Mouse (Mus musculus): ENCODE measurements around the gene Gdf1. TPM values are rescaled to one million over a fixed set of nuclear protein-coding genes. Genes with fewer than 3 reads are reported as not detected.

Gene Gdf1
- polyA plus RNA-seq (2014; fragmentation: Nextera tagmentation; extraction: Ambion mirVana) = 2.1 and 7.5 TPM in 2 replicates

DNA sequence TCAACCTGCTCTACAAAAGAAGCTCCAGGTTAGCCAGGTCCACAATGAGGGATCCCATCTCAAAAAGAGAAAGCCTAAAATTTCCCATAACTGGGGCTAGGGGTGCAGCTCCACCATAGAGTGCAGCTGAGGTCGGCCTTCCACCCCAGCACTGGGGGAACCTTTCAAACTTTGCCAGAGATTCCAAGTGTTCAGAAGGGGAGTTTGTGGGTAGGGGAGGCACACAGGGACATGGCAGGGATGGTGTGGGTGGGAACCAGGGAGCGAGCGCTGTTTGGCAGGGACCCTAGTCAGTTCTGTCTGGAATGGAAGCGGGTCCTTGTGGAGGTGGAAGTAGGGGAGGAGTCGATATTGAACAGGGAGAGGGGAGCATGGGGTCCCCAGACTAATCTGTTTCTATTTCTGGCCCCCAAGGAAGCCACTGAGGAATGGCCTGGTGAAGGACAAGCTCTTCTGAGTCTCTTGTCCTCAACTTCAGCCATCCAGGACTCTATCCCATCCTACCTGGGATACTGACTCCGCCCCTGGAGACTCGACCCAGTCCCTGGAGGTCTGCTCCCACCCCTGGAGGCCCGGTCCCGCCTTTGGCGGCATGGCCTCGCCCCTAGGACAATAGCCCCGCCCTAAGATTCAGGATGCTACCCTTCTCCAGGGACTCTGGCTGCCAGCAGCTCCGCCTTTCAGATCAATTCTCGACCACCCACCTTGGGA, at the start of gene Gdf1:
TSS of gene Gdf1 (plus strand) at position 694 of the 711 bp plus-strand sequence.
- Histone ChIP-seq H3K27me3 (ENCODE audit: control insufficient read depth, insufficient read depth, low read length) (no peaks in the 10 kb centered on the region), H3K36me3 (ENCODE audit: control insufficient read depth, insufficient read depth, low read length) (peaks cover 51% of the 10 kb centered on the region), H3K4me2 (ENCODE audit: low read depth, low read length) (peak within 1 kb of the TSS; percentile 14; the same call in 1 of the 2 replicates), H3K27ac (ENCODE audit: low read depth, low read length) (no peak within 1 kb of the TSS), H3K9me3 (ENCODE audit: control insufficient read depth, low read length) (no peaks in the 10 kb centered on the region), H3K9ac (replicated peaks; ENCODE audit: low read depth, low read length) (0 out of 2 replicates have a peak within 1 kb of the TSS, but pooled peaks have one; percentile 11), H3K4me1 (ENCODE audit: control insufficient read depth, insufficient read depth, low read length) (peaks cover 21% of the 10 kb centered on the region), H3K4me3 (ENCODE audit: low read depth, low read length) (no peak within 1 kb of the TSS)
- WGBS = 28% methylated on average over 14 of the region's 14 CpGs
- no peak for ATAC-seq (ENCODE audit: low read depth)

- no peak overlapping the region for H3K4me3 ChIP-seq (ENCODE audit: low read depth, low read length)
- H3K36me3 ChIP-seq (ENCODE audit: control insufficient read depth, insufficient read depth, low read length) = peaks cover 6% of the 10 kb centered on the region; the same call in 1 of the 2 replicates
- no peak overlapping the region for H3K9ac ChIP-seq (replicated peaks; ENCODE audit: low read depth, low read length)
- no peaks in the 10 kb centered on the region for H3K9me3 ChIP-seq (ENCODE audit: control insufficient read depth, low read length)
- no peak overlapping the region for H3K4me2 ChIP-seq (ENCODE audit: low read depth, low read length)
- H3K4me1 ChIP-seq (ENCODE audit: control insufficient read depth, insufficient read depth, low read length) = 0 out of 2 replicates have a peak, but pooled peaks cover 7% of the 10 kb centered on the region
- H3K27me3 ChIP-seq (ENCODE audit: control insufficient read depth, insufficient read depth, low read length) = no peaks in the 10 kb centered on the region
- H3K27ac ChIP-seq (ENCODE audit: low read depth, low read length) = no peak overlapping the region; the same call in 1 of the 2 replicates
- WGBS = 51% methylated on average over 3 of the region's 3 CpGs
- no peak for ATAC-seq (ENCODE audit: low read depth)
Observed at GRCm38 (mm10) chr8:70281001-70281400, 48.6 kb upstream of the Gdf1 start.

DNA sequence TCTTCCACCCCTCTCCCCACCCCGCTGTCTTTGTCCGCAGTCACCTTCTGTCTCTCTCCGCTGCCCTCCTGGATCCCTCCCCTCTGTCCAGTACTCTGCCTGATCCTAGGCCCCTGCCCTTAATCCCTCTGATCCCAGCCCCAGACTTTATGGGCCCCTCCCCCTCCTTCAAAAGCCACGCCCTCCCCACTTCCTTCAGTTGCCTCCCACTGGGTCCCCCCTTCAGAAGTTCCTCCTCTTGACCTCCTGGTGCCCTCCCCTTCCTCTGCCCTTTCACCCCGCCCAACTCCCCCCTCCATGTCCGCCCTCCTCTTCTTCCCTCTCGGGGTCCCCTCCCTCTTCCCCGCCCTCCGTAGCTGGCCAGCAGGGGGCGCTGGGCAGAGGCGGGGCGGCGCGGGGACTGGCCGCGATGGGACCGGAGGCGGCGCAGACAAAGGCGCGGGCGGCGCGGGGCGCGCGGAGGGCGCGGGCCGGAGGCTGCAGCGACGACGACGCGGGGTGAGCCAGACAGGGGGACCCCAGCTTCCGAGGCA, 46.9 kb upstream of the Gdf1 start, which contains the start of gene Homer3:
TSS of gene Homer3 (plus strand) at position 225 of the 533 bp plus-strand sequence.
- no peaks in the 10 kb centered on the region for H3K9me3 ChIP-seq (ENCODE audit: control insufficient read depth, low read length)
- ATAC-seq (ENCODE audit: low read depth) = peak; percentile 87
- H3K36me3 ChIP-seq (ENCODE audit: control insufficient read depth, insufficient read depth, low read length) = peaks cover 7% of the 10 kb centered on the region; the same call in 1 of the 2 replicates
- no peaks in the 10 kb centered on the region for H3K27me3 ChIP-seq (ENCODE audit: control insufficient read depth, insufficient read depth, low read length)
- H3K27ac ChIP-seq (ENCODE audit: low read depth, low read length) = peak within 1 kb of the TSS; percentile 39; the same call in 1 of the 2 replicates
- peak within 1 kb of the TSS; percentile 77 for H3K4me3 ChIP-seq (ENCODE audit: low read depth, low read length)
- H3K9ac ChIP-seq (replicated peaks; ENCODE audit: low read depth, low read length) = peak within 1 kb of the TSS; percentile 80
- WGBS = under 1% methylated on average over 18 of the region's 36 CpGs
- peak within 1 kb of the TSS; percentile 52 for H3K4me2 ChIP-seq (ENCODE audit: low read depth, low read length)
- H3K4me1 ChIP-seq (ENCODE audit: control insufficient read depth, insufficient read depth, low read length) = 0 out of 2 replicates have a peak, but pooled peaks cover 7% of the 10 kb centered on the region

DNA sequence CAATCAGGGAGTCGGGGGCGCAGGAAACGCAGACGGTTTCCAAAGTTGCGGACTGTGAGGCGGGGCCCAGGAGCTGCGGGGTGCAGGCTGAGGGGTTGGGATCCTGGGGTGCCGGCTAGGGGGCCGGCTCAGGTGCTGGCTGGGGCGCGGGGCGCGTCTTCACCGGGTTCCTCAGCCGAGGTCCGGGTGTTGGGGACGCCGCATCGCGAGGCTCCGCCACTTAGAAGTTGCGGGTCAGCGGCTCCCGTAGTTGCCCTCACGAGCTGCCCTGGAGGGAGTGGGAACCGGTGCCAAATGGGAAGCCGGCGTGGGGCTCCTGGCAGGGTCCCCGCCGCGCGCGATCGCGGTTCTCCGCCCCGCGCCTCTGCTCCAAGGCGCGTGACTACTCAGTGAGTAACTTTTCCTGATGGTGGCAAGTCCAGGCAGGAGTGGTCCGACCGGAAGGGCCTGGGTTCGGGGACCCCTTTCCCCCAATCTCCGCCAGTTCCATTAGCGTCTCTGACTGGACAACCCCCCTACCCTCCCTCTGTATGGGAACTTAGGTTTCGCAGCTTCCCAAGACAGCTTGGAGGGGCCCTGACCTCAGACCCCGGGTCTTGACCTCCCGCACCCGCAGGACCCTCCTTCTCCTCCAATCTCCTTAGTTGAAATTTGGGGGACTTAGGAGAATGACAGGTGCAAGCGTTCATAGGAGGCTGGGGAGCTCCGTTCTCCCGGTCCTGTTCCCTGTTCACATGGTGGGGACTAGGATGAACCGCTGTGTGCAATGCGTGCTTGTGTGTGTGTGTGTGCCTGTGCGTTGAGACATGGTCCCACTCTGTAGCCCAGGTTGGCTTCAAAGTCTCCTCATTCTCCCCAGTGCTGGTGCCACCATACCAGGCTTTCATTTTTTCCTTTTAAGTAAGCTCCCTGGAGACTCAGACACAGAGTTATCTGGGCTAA, 46.2 kb upstream of the Gdf1 start:
- WGBS = under 1% methylated on average over 50 of the region's 55 CpGs
- peak overlapping the region; percentile 52 for H3K4me2 ChIP-seq (ENCODE audit: low read depth, low read length)
- H3K9ac ChIP-seq (replicated peaks; ENCODE audit: low read depth, low read length) = peak overlapping the region; percentile 80
- H3K4me1 ChIP-seq (ENCODE audit: control insufficient read depth, insufficient read depth, low read length) = 0 out of 2 replicates have a peak, but pooled peaks cover 7% of the 10 kb centered on the region
- peak overlapping the region; percentile 77 for H3K4me3 ChIP-seq (ENCODE audit: low read depth, low read length)
- no peaks in the 10 kb centered on the region for H3K9me3 ChIP-seq (ENCODE audit: control insufficient read depth, low read length)
- H3K36me3 ChIP-seq (ENCODE audit: control insufficient read depth, insufficient read depth, low read length) = peaks cover 7% of the 10 kb centered on the region; the same call in 1 of the 2 replicates
- no peaks in the 10 kb centered on the region for H3K27me3 ChIP-seq (ENCODE audit: control insufficient read depth, insufficient read depth, low read length)
- H3K27ac ChIP-seq (ENCODE audit: low read depth, low read length) = peak overlapping the region; percentile 39; the same call in 1 of the 2 replicates
- peak; percentile 70 for ATAC-seq (ENCODE audit: low read depth)

- no peak for ATAC-seq (ENCODE audit: low read depth)
- Histone ChIP-seq H3K27ac (ENCODE audit: low read depth, low read length) (no peak overlapping the region), H3K4me1 (ENCODE audit: control insufficient read depth, insufficient read depth, low read length) (0 out of 2 replicates have a peak, but pooled peaks cover 7% of the 10 kb centered on the region), H3K9me3 (ENCODE audit: control insufficient read depth, low read length) (no peaks in the 10 kb centered on the region), H3K27me3 (ENCODE audit: control insufficient read depth, insufficient read depth, low read length) (no peaks in the 10 kb centered on the region), H3K4me2 (ENCODE audit: low read depth, low read length) (no peak overlapping the region), H3K36me3 (ENCODE audit: control insufficient read depth, insufficient read depth, low read length) (peaks cover 10% of the 10 kb centered on the region; the same call in 1 of the 2 replicates), H3K4me3 (ENCODE audit: low read depth, low read length) (no peak overlapping the region), H3K9ac (replicated peaks; ENCODE audit: low read depth, low read length) (no peak overlapping the region)
- 77% methylated on average over 5 of the region's 5 CpGs for WGBS
Observed at GRCm38 (mm10) chr8:70284421-70284820, 45.2 kb upstream of the Gdf1 start.

DNA sequence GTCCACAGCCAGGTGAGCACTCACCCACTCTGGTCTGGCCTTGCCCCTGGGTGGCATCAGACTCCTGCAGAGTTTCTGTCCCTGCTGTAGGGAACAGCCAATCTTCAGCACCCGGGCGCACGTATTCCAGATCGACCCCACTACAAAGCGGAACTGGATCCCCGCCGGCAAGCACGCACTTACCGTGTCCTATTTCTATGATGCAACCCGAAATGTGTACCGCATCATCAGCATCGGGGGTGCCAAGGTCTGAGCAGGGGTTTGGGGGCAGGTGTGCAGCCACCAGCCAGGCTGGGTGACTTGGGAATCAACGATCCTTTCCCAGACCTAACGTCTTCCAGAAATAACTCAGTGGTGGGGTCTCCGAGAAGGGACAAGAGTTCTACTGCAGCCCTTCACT, 44.3 kb upstream of the Gdf1 start:
- no peak overlapping the region for H3K4me2 ChIP-seq (ENCODE audit: low read depth, low read length)
- H3K27ac ChIP-seq (ENCODE audit: low read depth, low read length) = no peak overlapping the region
- no peaks in the 10 kb centered on the region for H3K9me3 ChIP-seq (ENCODE audit: control insufficient read depth, low read length)
- H3K4me3 ChIP-seq (ENCODE audit: low read depth, low read length) = no peak overlapping the region
- peaks cover 16% of the 10 kb centered on the region; the same call in 1 of the 2 replicates for H3K36me3 ChIP-seq (ENCODE audit: control insufficient read depth, insufficient read depth, low read length)
- H3K4me1 ChIP-seq (ENCODE audit: control insufficient read depth, insufficient read depth, low read length) = 0 out of 2 replicates have a peak, but pooled peaks cover 7% of the 10 kb centered on the region
- H3K27me3 ChIP-seq (ENCODE audit: control insufficient read depth, insufficient read depth, low read length) = no peaks in the 10 kb centered on the region
- no peak for ATAC-seq (ENCODE audit: low read depth)
- 96% methylated on average over 15 of the region's 15 CpGs for WGBS
- no peak overlapping the region for H3K9ac ChIP-seq (replicated peaks; ENCODE audit: low read depth, low read length)

DNA sequence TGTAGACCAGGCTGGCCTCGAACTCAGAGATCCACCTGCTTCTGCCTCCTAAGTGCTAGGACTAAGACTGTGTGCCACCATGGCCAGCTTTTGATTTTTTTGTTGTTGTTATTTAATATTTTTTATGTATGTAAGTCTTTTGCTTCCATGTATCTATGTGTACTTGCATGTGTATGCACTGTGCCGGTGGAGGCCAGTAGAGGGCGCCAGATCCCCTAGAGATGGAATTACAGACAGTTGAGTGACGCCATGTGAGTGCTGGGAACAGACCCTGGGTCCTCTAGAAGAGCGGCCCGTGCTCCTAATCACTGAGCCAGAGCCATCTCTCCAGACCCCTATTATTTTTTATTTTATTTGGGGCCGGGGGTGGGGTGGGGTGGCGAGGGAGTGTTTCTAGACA, 42.9 kb upstream of the Gdf1 start:
- Histone ChIP-seq H3K27me3 (ENCODE audit: control insufficient read depth, insufficient read depth, low read length) (no peaks in the 10 kb centered on the region), H3K4me2 (ENCODE audit: low read depth, low read length) (no peak overlapping the region), H3K9me3 (ENCODE audit: control insufficient read depth, low read length) (no peaks in the 10 kb centered on the region), H3K4me3 (ENCODE audit: low read depth, low read length) (no peak overlapping the region), H3K4me1 (ENCODE audit: control insufficient read depth, insufficient read depth, low read length) (0 out of 2 replicates have a peak, but pooled peaks cover 7% of the 10 kb centered on the region), H3K36me3 (ENCODE audit: control insufficient read depth, insufficient read depth, low read length) (peaks cover 18% of the 10 kb centered on the region; the same call in 1 of the 2 replicates), H3K9ac (replicated peaks; ENCODE audit: low read depth, low read length) (no peak overlapping the region), H3K27ac (ENCODE audit: low read depth, low read length) (no peak overlapping the region)
- ATAC-seq (ENCODE audit: low read depth) = no peak
- 90% methylated on average over 8 of the region's 8 CpGs for WGBS

- no peak overlapping the region for H3K4me3 ChIP-seq (ENCODE audit: low read depth, low read length)
- H3K27me3 ChIP-seq (ENCODE audit: control insufficient read depth, insufficient read depth, low read length) = no peaks in the 10 kb centered on the region
- no peaks in the 10 kb centered on the region for H3K9me3 ChIP-seq (ENCODE audit: control insufficient read depth, low read length)
- ATAC-seq (ENCODE audit: low read depth) = no peak
- no peak overlapping the region for H3K9ac ChIP-seq (replicated peaks; ENCODE audit: low read depth, low read length)
- 83% methylated on average over 5 of the region's 5 CpGs for WGBS
- no peak overlapping the region for H3K4me2 ChIP-seq (ENCODE audit: low read depth, low read length)
- peaks cover 66% of the 10 kb centered on the region for H3K36me3 ChIP-seq (ENCODE audit: control insufficient read depth, insufficient read depth, low read length)
- H3K4me1 ChIP-seq (ENCODE audit: control insufficient read depth, insufficient read depth, low read length) = no peaks in the 10 kb centered on the region
- H3K27ac ChIP-seq (ENCODE audit: low read depth, low read length) = no peak overlapping the region
Observed at GRCm38 (mm10) chr8:70293988-70294405, 35.6 kb upstream of the Gdf1 start.
